Mouse (Mus musculus) liver, embryonic 11.5 days (tissue): ENCODE data around the gene Pdia4. TPM values are rescaled to one million over a fixed set of nuclear protein-coding genes. Genes with fewer than 3 reads are reported as not detected.

ENCODE experiments used
- ATAC-seq: fragments of 200-750 bp; cut with Nextera tagmentation; replicated peaks from 2 replicates; pipeline ENCODE4 v1.8.0; 2017; ENCODE audit warnings: moderate number of reproducible peaks, mild to moderate bottlenecking, moderate TSS enrichment, moderate library complexity; ENCODE audit not compliant: low FRiP score
- DNase-seq: peaks from one replicate; pipeline ENCODE4 v3.0.0-alpha.2; 2017; ENCODE audit warnings: low spot score
- H3K27ac ChIP-seq: fragments of 300-500 bp; sonication (generic); 2 replicates; pipeline ENCODE4 v1.5.1; 2014; ENCODE audit warnings: mild to moderate bottlenecking, low read depth, low read length, control low read depth
- H3K27me3 ChIP-seq: fragments of 300-500 bp; sonication (generic); replicated peaks from 2 replicates; pipeline ENCODE4 v1.6.1; 2014; ENCODE audit warnings: low read length, mixed read lengths; ENCODE audit not compliant: control insufficient read depth, insufficient read depth
- H3K36me3 ChIP-seq: fragments of 300-500 bp; sonication (generic); 2 replicates; pipeline ENCODE4 v1.6.1; 2014; ENCODE audit warnings: mild to moderate bottlenecking, low read length, moderate library complexity, mixed read lengths; ENCODE audit not compliant: control insufficient read depth, insufficient read depth
- H3K4me1 ChIP-seq: fragments of 300-500 bp; sonication (generic); replicated peaks from 2 replicates; pipeline ENCODE4 v1.6.1; 2014; ENCODE audit warnings: low read length, mixed read lengths; ENCODE audit not compliant: control insufficient read depth, insufficient read depth
- H3K4me2 ChIP-seq: fragments of 300-500 bp; sonication (generic); 2 replicates; pipeline ENCODE4 v1.6.1; 2014; ENCODE audit warnings: mild to moderate bottlenecking, control low read depth, moderate library complexity
- H3K4me3 ChIP-seq: fragments of 300-500 bp; sonication (generic); 2 replicates; pipeline ENCODE4 v1.5.1; 2014; ENCODE audit warnings: low read depth, low read length, control low read depth
- H3K9ac ChIP-seq: fragments of 300-500 bp; sonication (generic); 2 replicates; pipeline ENCODE4 v1.6.1; 2014; ENCODE audit warnings: low read depth, low read length, control low read depth
- H3K9me3 ChIP-seq: fragments of 300-500 bp; sonication (generic); 2 replicates; pipeline ENCODE4 v1.6.1; 2016; ENCODE audit warnings: low read length, inconsistent platforms, mixed read lengths; ENCODE audit not compliant: control insufficient read depth
- WGBS: fragments of 180-500 bp; shearing (Covaris S2); extraction: QIAGEN DNeasy Blood & Tissue Kit; methylation state at CpG from one replicate; pipeline ENCODE4 v1.1.7; 2014; 5-methylcytosine and 5-hydroxymethylcytosine counted together
- polyA plus RNA-seq: library from polyadenylated mRNA; unstranded; fragments of >200 nt; fragmentation: Nextera tagmentation; extraction: Ambion mirVana; gene quantifications from 2 replicates; pipeline ENCODE4 v1.2.1, GENCODE M21; 2014

Pdia4 gene
- polyA plus RNA-seq, 1 experiment from 2014 or later: 233 TPM

- ATAC-seq: no peak
- no peak for DNase-seq
- H3K4me3 ChIP-seq: no peak overlapping the region
- H3K27me3 ChIP-seq: no peaks in the 10 kb centered on the region
- H3K36me3 ChIP-seq: no peaks in the 10 kb centered on the region
- no peak overlapping the region for H3K9ac ChIP-seq
- no peaks in the 10 kb centered on the region for H3K9me3 ChIP-seq
- H3K27ac ChIP-seq: no peak overlapping the region
- 91% methylated on average over 23 of the region's 23 CpGs for WGBS
- no peaks in the 10 kb centered on the region for H3K4me1 ChIP-seq
- no peak overlapping the region for H3K4me2 ChIP-seq
Observed at GRCm38 (mm10) chr6:47819626-47820325, 6.5 kb upstream of the Pdia4 start.

GRCm38 (mm10) chr6:47818721-47819120, 5.5 kb upstream of the Pdia4 start:
- H3K27me3 ChIP-seq: no peaks in the 10 kb centered on the region
- ATAC-seq (no peak), DNase-seq (no peak)
- WGBS: 81% methylated on average over 8 of the region's 8 CpGs
- H3K4me2 ChIP-seq: no peak overlapping the region
- no peak overlapping the region for H3K27ac ChIP-seq
- H3K9ac ChIP-seq: no peak overlapping the region
- H3K4me3 ChIP-seq: no peak overlapping the region
- no peaks in the 10 kb centered on the region for H3K36me3 ChIP-seq
- no peaks in the 10 kb centered on the region for H3K9me3 ChIP-seq
- H3K4me1 ChIP-seq: peaks cover 3% of the 10 kb centered on the region; the same call in 1 of the 2 replicates

- DNase-seq (no peak), ATAC-seq (no peak)
- WGBS: 88% methylated on average over 1 of the region's 1 CpGs
- no peak overlapping the region for H3K9ac ChIP-seq
- H3K4me1 ChIP-seq: peaks cover 9% of the 10 kb centered on the region
- no peak overlapping the region for H3K4me2 ChIP-seq
- no peaks in the 10 kb centered on the region for H3K9me3 ChIP-seq
- H3K36me3 ChIP-seq: no peaks in the 10 kb centered on the region
- no peak overlapping the region for H3K4me3 ChIP-seq
- no peaks in the 10 kb centered on the region for H3K27me3 ChIP-seq
- H3K27ac ChIP-seq: no peak overlapping the region
Observed at GRCm38 (mm10) chr6:47816151-47816550, 2.9 kb upstream of the Pdia4 start.

GRCm38 (mm10) chr6:47812271-47812915, 837 bp downstream of the Pdia4 start:
- Histone ChIP-seq H3K27me3 (no peaks in the 10 kb centered on the region), H3K9ac (peak overlapping the region; percentile 82), H3K9me3 (no peaks in the 10 kb centered on the region), H3K4me1 (peaks cover 13% of the 10 kb centered on the region), H3K4me3 (peak overlapping the region; percentile 81), H3K4me2 (peak overlapping the region; percentile 83), H3K36me3 (peaks cover 2% of the 10 kb centered on the region; the same call in 1 of the 2 replicates), H3K27ac (peak overlapping the region; percentile 97)
- WGBS: 1% methylated on average over 17 of the region's 17 CpGs
- ATAC-seq: no peak
- DNase-seq: no peak

- Histone ChIP-seq H3K36me3 (peaks cover 9% of the 10 kb centered on the region), H3K4me3 (peak overlapping the region; percentile 81), H3K9ac (peak overlapping the region; percentile 82), H3K27me3 (no peaks in the 10 kb centered on the region), H3K27ac (no peak overlapping the region), H3K4me2 (peak overlapping the region; percentile 83), H3K4me1 (peaks cover 13% of the 10 kb centered on the region), H3K9me3 (no peaks in the 10 kb centered on the region)
- no peak for DNase-seq
- WGBS: 63% methylated on average over 5 of the region's 5 CpGs
- no peak for ATAC-seq
Observed at GRCm38 (mm10) chr6:47811324-47811723, 1.9 kb downstream of the Pdia4 start.

GRCm38 (mm10) chr6:47810181-47810580, 3.0 kb downstream of the Pdia4 start:
- WGBS: 78% methylated on average over 2 of the region's 2 CpGs
- Histone ChIP-seq H3K9ac (no peak overlapping the region), H3K4me1 (peaks cover 13% of the 10 kb centered on the region), H3K36me3 (peaks cover 17% of the 10 kb centered on the region), H3K9me3 (no peaks in the 10 kb centered on the region), H3K27me3 (no peaks in the 10 kb centered on the region), H3K27ac (no peak overlapping the region), H3K4me2 (peak overlapping the region; percentile 30), H3K4me3 (no peak overlapping the region)
- DNase-seq (no peak), ATAC-seq (no peak)

- 78% methylated on average over 4 of the region's 4 CpGs for WGBS
- H3K27me3 ChIP-seq: no peaks in the 10 kb centered on the region
- DNase-seq (no peak), ATAC-seq (no peak)
- H3K36me3 ChIP-seq: peaks cover 27% of the 10 kb centered on the region
- no peak overlapping the region for H3K9ac ChIP-seq
- no peaks in the 10 kb centered on the region for H3K9me3 ChIP-seq
- H3K4me3 ChIP-seq: no peak overlapping the region
- peaks cover 10% of the 10 kb centered on the region for H3K4me1 ChIP-seq
- H3K4me2 ChIP-seq: no peak overlapping the region
- no peak overlapping the region for H3K27ac ChIP-seq
Observed at GRCm38 (mm10) chr6:47809053-47809452, 4.2 kb downstream of the Pdia4 start.

- Histone ChIP-seq H3K36me3 (peaks cover 31% of the 10 kb centered on the region), H3K9ac (no peak overlapping the region), H3K4me2 (no peak overlapping the region), H3K27me3 (no peaks in the 10 kb centered on the region), H3K4me1 (peaks cover 10% of the 10 kb centered on the region), H3K27ac (no peak overlapping the region), H3K4me3 (no peak overlapping the region), H3K9me3 (no peaks in the 10 kb centered on the region)
- ATAC-seq (no peak), DNase-seq (no peak)
- 84% methylated on average over 5 of the region's 5 CpGs for WGBS
Observed at GRCm38 (mm10) chr6:47808545-47808944, 4.7 kb downstream of the Pdia4 start.

GRCm38 (mm10) chr6:47807419-47807818, 5.8 kb downstream of the Pdia4 start:
- H3K9me3 ChIP-seq: no peaks in the 10 kb centered on the region
- WGBS: 87% methylated on average over 2 of the region's 2 CpGs
- H3K4me1 ChIP-seq: peaks cover 10% of the 10 kb centered on the region
- no peak overlapping the region for H3K4me3 ChIP-seq
- no peak overlapping the region for H3K4me2 ChIP-seq
- no peak overlapping the region for H3K27ac ChIP-seq
- DNase-seq: no peak
- peaks cover 41% of the 10 kb centered on the region for H3K36me3 ChIP-seq
- ATAC-seq: no peak
- no peak overlapping the region for H3K9ac ChIP-seq
- no peaks in the 10 kb centered on the region for H3K27me3 ChIP-seq
